Mouse (Mus musculus): Measurements from ENCODE around the gene Ccdc155.
A peak's percentile ranks its signal among the peaks of the same experiment; 100 is the strongest.

DNA sequence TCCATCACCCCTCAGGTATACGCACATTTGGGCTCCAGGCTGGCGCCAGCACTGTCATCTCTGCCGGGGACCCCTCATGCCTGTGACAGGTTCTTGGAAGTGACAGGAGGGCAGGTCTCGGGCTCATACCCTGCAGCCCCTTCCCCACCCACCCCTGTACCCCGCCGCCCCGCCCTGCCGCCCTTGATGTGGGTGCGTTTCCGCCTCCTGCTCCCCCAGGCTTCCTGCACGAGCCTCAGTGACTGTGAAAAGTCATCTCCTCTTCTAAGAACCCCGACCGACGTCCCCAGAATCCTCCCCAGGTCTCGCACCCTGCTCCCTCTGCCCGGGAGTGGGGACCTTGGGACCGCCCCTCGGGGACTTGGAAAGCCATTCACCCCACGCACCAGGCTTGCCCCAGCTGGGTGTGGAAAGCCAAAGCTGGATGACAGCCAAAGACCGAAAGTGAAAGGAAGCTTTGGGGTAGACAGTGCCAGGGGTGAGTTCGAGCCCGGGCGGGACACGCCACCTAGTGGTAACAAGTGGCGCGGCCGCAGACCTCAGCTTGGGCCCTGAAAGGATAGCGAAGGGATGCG, 68.6 kb downstream of the Ccdc155 start, which contains the start of the genes Gm45713 and Flt3l:
- TF ChIP-seq CTCF (IDR thresholded peaks at IDR 0.05; ENCODE audit: borderline replicate concordance, extremely low read depth, insufficient read depth, insufficient read length), result peak; percentile 97
- TF ChIP-seq POLR2A (IDR thresholded peaks at IDR 0.05; ENCODE audit: borderline replicate concordance, extremely low read depth, insufficient read depth, insufficient read length, poor library complexity, severe bottlenecking), result no peak

Data from brain, embryonic 14.5 days (tissue).